Mouse (Mus musculus) midbrain, embryonic 14.5 days (tissue): ENCODE results near the gene Svs1. TPM values are rescaled to one million over a fixed set of nuclear protein-coding genes. Genes with fewer than 3 reads are reported as not detected.

Experiments used
- ATAC-seq: fragments of 200-750 bp; cut with Nextera tagmentation; 2 replicates; pipeline ENCODE4 v1.8.0; 2017; ENCODE audit warnings: moderate number of reproducible peaks, moderate library complexity; ENCODE audit not compliant: low FRiP score, low TSS enrichment
- DNase-seq: peaks from one replicate; pipeline ENCODE4 v3.0.0-alpha.2; 2015
- H3K27ac ChIP-seq: fragments of 300-500 bp; sonication (generic); replicated peaks from 2 replicates; pipeline ENCODE4 v1.5.1; 2014; ENCODE audit warnings: mild to moderate bottlenecking, low read depth, low read length, moderate library complexity
- H3K27me3 ChIP-seq: fragments of 300-500 bp; sonication (generic); 2 replicates; pipeline ENCODE4 v1.6.1; 2014; ENCODE audit warnings: low read length, control low read depth, mixed read lengths; ENCODE audit not compliant: control insufficient read depth, insufficient read depth
- H3K36me3 ChIP-seq: fragments of 300-500 bp; sonication (generic); 2 replicates; pipeline ENCODE4 v1.6.1; 2014; ENCODE audit warnings: low read length, control low read depth; ENCODE audit not compliant: control insufficient read depth, insufficient read depth
- H3K4me1 ChIP-seq: fragments of 300-500 bp; sonication (generic); 2 replicates; pipeline ENCODE4 v1.6.1; 2014; ENCODE audit warnings: mild to moderate bottlenecking, antibody characterized with exemption, low read length, control low read depth; ENCODE audit not compliant: control insufficient read depth, insufficient read depth
- H3K4me2 ChIP-seq: fragments of 300-500 bp; sonication (generic); 2 replicates; pipeline ENCODE4 v1.6.1; 2014; ENCODE audit warnings: mild to moderate bottlenecking, low read length, moderate library complexity
- H3K4me3 ChIP-seq: fragments of 300-500 bp; sonication (generic); replicated peaks from 2 replicates; pipeline ENCODE4 v1.5.1; 2014; ENCODE audit warnings: low read depth, low read length
- H3K9ac ChIP-seq: fragments of 300-500 bp; sonication (generic); replicated peaks from 2 replicates; pipeline ENCODE4 v1.6.1; 2014; ENCODE audit warnings: mild to moderate bottlenecking, low read length, moderate library complexity
- H3K9me3 ChIP-seq: fragments of 300-500 bp; sonication (generic); 2 replicates; pipeline ENCODE4 v1.6.1; 2016; ENCODE audit warnings: low read length, control low read depth, mixed read lengths; ENCODE audit not compliant: control insufficient read depth
- WGBS: fragments of 180-500 bp; shearing (Covaris S2); extraction: QIAGEN DNeasy Blood & Tissue Kit; methylation state at CpG from one replicate; pipeline ENCODE4 v1.1.7; 2014; 5-methylcytosine and 5-hydroxymethylcytosine counted together
- polyA plus RNA-seq: library from polyadenylated mRNA; unstranded; fragments of >200 nt; fragmentation: Nextera tagmentation; extraction: Ambion mirVana; gene quantifications from 2 replicates; pipeline ENCODE4 v1.2.1, GENCODE M21; 2014

The Svs1 gene
- polyA plus RNA-seq: not detected in 2 replicates

- no peaks in the 10 kb centered on the region for H3K9me3 ChIP-seq
- no peak within 1 kb of the TSS for H3K27ac ChIP-seq
- WGBS: 67% methylated on average over 7 of the region's 7 CpGs
- DNase-seq (no peak), ATAC-seq (no peak)
- H3K9ac ChIP-seq: no peak within 1 kb of the TSS
- H3K4me1 ChIP-seq: no peaks in the 10 kb centered on the region
- no peaks in the 10 kb centered on the region for H3K36me3 ChIP-seq
- no peak within 1 kb of the TSS for H3K4me3 ChIP-seq
- no peaks in the 10 kb centered on the region for H3K27me3 ChIP-seq
- H3K4me2 ChIP-seq: no peak within 1 kb of the TSS
These were observed at the start of gene Svs1 for GRCm38 (mm10) chr6:48986444-48986990. TSS of gene Svs1 (plus strand) at chr6:48986861.

GRCm38 (mm10) chr6:48949596-48949995 is 37.1 kb upstream of the Svs1 start:
- H3K4me1 ChIP-seq: no peaks in the 10 kb centered on the region
- H3K36me3 ChIP-seq: no peaks in the 10 kb centered on the region
- no peak overlapping the region for H3K4me3 ChIP-seq
- WGBS: 77% methylated on average over 2 of the region's 2 CpGs
- DNase-seq (no peak), ATAC-seq (no peak)
- no peaks in the 10 kb centered on the region for H3K9me3 ChIP-seq
- no peak overlapping the region for H3K27ac ChIP-seq
- H3K27me3 ChIP-seq: no peaks in the 10 kb centered on the region
- no peak overlapping the region for H3K9ac ChIP-seq
- no peak overlapping the region for H3K4me2 ChIP-seq

- no peaks in the 10 kb centered on the region for H3K27me3 ChIP-seq
- no peak overlapping the region for H3K27ac ChIP-seq
- no peak for DNase-seq
- no peaks in the 10 kb centered on the region for H3K9me3 ChIP-seq
- ATAC-seq: no peak
- 79% methylated on average over 5 of the region's 5 CpGs for WGBS
- no peak overlapping the region for H3K4me3 ChIP-seq
- no peak overlapping the region for H3K4me2 ChIP-seq
- no peaks in the 10 kb centered on the region for H3K36me3 ChIP-seq
- H3K4me1 ChIP-seq: no peaks in the 10 kb centered on the region
- no peak overlapping the region for H3K9ac ChIP-seq
These were observed 36.0 kb upstream of the Svs1 start for GRCm38 (mm10) chr6:48950676-48951075.

GRCm38 (mm10) chr6:48951630-48952029 is 35.0 kb upstream of the Svs1 start:
- WGBS: 95% methylated on average over 6 of the region's 6 CpGs
- H3K27me3 ChIP-seq: no peaks in the 10 kb centered on the region
- no peak overlapping the region for H3K9ac ChIP-seq
- no peak overlapping the region for H3K4me2 ChIP-seq
- ATAC-seq (no peak), DNase-seq (no peak)
- H3K9me3 ChIP-seq: no peaks in the 10 kb centered on the region
- H3K4me3 ChIP-seq: no peak overlapping the region
- H3K27ac ChIP-seq: no peak overlapping the region
- no peaks in the 10 kb centered on the region for H3K4me1 ChIP-seq
- no peaks in the 10 kb centered on the region for H3K36me3 ChIP-seq

- WGBS: 84% methylated on average over 5 of the region's 5 CpGs
- Histone ChIP-seq H3K4me2 (no peak overlapping the region), H3K9ac (no peak overlapping the region), H3K27me3 (no peaks in the 10 kb centered on the region), H3K27ac (no peak overlapping the region), H3K4me1 (no peaks in the 10 kb centered on the region), H3K9me3 (no peaks in the 10 kb centered on the region), H3K36me3 (no peaks in the 10 kb centered on the region), H3K4me3 (no peak overlapping the region)
- ATAC-seq (no peak), DNase-seq (no peak)
These were observed 33.4 kb upstream of the Svs1 start for GRCm38 (mm10) chr6:48953220-48953619.

GRCm38 (mm10) chr6:48954211-48954610 is 32.5 kb upstream of the Svs1 start:
- H3K4me2 ChIP-seq: no peak overlapping the region
- no peak overlapping the region for H3K9ac ChIP-seq
- no peak overlapping the region for H3K27ac ChIP-seq
- no peaks in the 10 kb centered on the region for H3K27me3 ChIP-seq
- no peak overlapping the region for H3K4me3 ChIP-seq
- no peaks in the 10 kb centered on the region for H3K36me3 ChIP-seq
- H3K9me3 ChIP-seq: no peaks in the 10 kb centered on the region
- ATAC-seq: no peak
- WGBS: 69% methylated on average over 5 of the region's 5 CpGs
- DNase-seq: no peak
- no peaks in the 10 kb centered on the region for H3K4me1 ChIP-seq

GRCm38 (mm10) chr6:48954946-48955345 is 31.7 kb upstream of the Svs1 start:
- H3K4me3 ChIP-seq: no peak overlapping the region
- H3K9me3 ChIP-seq: no peaks in the 10 kb centered on the region
- no peak overlapping the region for H3K27ac ChIP-seq
- WGBS: 42% methylated on average over 1 of the region's 1 CpGs
- H3K36me3 ChIP-seq: no peaks in the 10 kb centered on the region
- DNase-seq (peak; percentile 71), ATAC-seq (no peak)
- no peak overlapping the region for H3K4me2 ChIP-seq
- H3K9ac ChIP-seq: no peak overlapping the region
- no peaks in the 10 kb centered on the region for H3K27me3 ChIP-seq
- no peaks in the 10 kb centered on the region for H3K4me1 ChIP-seq

- Histone ChIP-seq H3K9ac (no peak overlapping the region), H3K36me3 (no peaks in the 10 kb centered on the region), H3K4me3 (no peak overlapping the region), H3K4me2 (no peak overlapping the region), H3K4me1 (no peaks in the 10 kb centered on the region), H3K9me3 (no peaks in the 10 kb centered on the region), H3K27me3 (no peaks in the 10 kb centered on the region), H3K27ac (no peak overlapping the region)
- DNase-seq (no peak), ATAC-seq (no peak)
- 91% methylated on average over 4 of the region's 4 CpGs for WGBS
These were observed 29.9 kb upstream of the Svs1 start for GRCm38 (mm10) chr6:48956785-48957184.

- Histone ChIP-seq H3K9ac (no peak overlapping the region), H3K4me1 (no peaks in the 10 kb centered on the region), H3K36me3 (no peaks in the 10 kb centered on the region), H3K27ac (no peak overlapping the region), H3K4me3 (no peak overlapping the region), H3K4me2 (no peak overlapping the region), H3K27me3 (no peaks in the 10 kb centered on the region), H3K9me3 (no peaks in the 10 kb centered on the region)
- WGBS: 55% methylated on average over 1 of the region's 1 CpGs
- no peak for ATAC-seq
- DNase-seq: peak; percentile 66
These were observed 28.6 kb upstream of the Svs1 start for GRCm38 (mm10) chr6:48958053-48958452.
